Mouse (Mus musculus): Measurements from ENCODE around the gene Olfr1428. TPM values are rescaled to one million over a fixed set of nuclear protein-coding genes. Genes with fewer than 3 reads are reported as not detected.
"Not testable (repeated sequence)": the region's sequence is repeated elsewhere in the genome, so short reads cannot be mapped to it uniquely, and the experiment has no call there.

Gene Olfr1428
- polyA plus RNA-seq, 1 experiment from 2014 or later, result not detected

DNA sequence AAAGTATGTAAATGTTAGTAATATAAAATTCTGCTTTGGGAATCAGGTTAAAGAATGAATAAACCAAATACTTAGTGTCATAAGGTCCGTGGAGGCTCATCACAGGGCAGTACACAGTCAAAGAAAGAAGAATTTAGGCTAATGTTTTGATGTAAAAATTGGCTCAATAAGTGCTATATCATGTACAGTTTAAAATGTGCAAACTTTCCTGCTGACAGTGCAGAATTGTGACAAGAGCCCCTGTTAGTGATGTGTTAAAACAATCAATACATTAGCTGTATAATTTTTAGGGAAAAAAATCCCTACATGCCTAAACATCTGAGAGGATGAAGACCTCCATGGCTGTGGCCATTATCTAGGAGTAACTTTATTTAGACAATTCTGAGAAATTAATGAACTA is 1.9 kb downstream of the Olfr1428 start:
- Histone ChIP-seq H3K4me1 (replicated peaks; ENCODE audit: control insufficient read depth, insufficient read depth) (no peaks in the 10 kb centered on the region), H3K9me3 (ENCODE audit: control insufficient read depth, low read length) (no peaks in the 10 kb centered on the region), H3K4me3 (ENCODE audit: low read depth, low read length) (no peak overlapping the region), H3K36me3 (ENCODE audit: control insufficient read depth, insufficient read depth, low read length) (no peaks in the 10 kb centered on the region), H3K4me2 (replicated peaks; ENCODE audit: low read depth) (no peak overlapping the region), H3K9ac (ENCODE audit: low read length) (no peak overlapping the region), H3K27me3 (ENCODE audit: control insufficient read depth, insufficient read depth, low read length) (no peaks in the 10 kb centered on the region), H3K27ac (replicated peaks) (no peak overlapping the region)
- DNase-seq (ENCODE audit: low spot score) (no peak), ATAC-seq (ENCODE audit: low FRiP score, low TSS enrichment) (no peak)
- 28% methylated on average over 1 of the region's 1 CpGs for WGBS
- TF ChIP-seq CTCF (IDR thresholded peaks at IDR 0.05; ENCODE audit: low read depth), result no peak
- TF ChIP-seq EP300 (optimal IDR thresholded peaks at IDR 0.05), result no peak

DNA sequence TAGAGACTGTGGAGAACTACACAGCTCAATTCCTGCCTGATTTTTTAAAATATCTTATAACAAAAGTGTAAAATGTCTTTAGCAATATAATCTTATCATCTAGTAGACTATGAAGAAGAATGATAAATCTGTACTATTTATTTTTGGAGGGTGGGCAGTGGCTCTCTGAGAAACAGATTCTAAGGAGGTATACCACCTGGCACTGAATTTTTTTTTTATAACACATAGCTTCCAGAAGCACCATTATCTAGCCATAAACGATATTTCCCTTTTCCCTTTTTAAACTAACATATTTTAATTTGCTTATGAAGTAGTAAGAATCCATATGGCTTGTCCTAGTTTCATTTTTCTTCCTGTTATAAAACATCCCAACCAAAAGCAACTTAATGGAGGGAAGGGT is 11.2 kb downstream of the Olfr1428 start:
- Histone ChIP-seq H3K4me1 (replicated peaks; ENCODE audit: control insufficient read depth, insufficient read depth) (no peaks in the 10 kb centered on the region), H3K4me3 (ENCODE audit: low read depth, low read length) (no peak overlapping the region), H3K27ac (replicated peaks) (no peak overlapping the region), H3K4me2 (replicated peaks; ENCODE audit: low read depth) (no peak overlapping the region), H3K9ac (ENCODE audit: low read length) (no peak overlapping the region), H3K36me3 (ENCODE audit: control insufficient read depth, insufficient read depth, low read length) (no peaks in the 10 kb centered on the region), H3K27me3 (ENCODE audit: control insufficient read depth, insufficient read depth, low read length) (no peaks in the 10 kb centered on the region), H3K9me3 (ENCODE audit: control insufficient read depth, low read length) (no peaks in the 10 kb centered on the region)
- ATAC-seq (ENCODE audit: low FRiP score, low TSS enrichment), result no peak
- TF ChIP-seq EP300 (optimal IDR thresholded peaks at IDR 0.05), result no peak
- TF ChIP-seq CTCF (IDR thresholded peaks at IDR 0.05; ENCODE audit: low read depth), result no peak
- WGBS, result 67% methylated on average over 1 of the region's 1 CpGs
- no peak for DNase-seq (ENCODE audit: low spot score)

DNA sequence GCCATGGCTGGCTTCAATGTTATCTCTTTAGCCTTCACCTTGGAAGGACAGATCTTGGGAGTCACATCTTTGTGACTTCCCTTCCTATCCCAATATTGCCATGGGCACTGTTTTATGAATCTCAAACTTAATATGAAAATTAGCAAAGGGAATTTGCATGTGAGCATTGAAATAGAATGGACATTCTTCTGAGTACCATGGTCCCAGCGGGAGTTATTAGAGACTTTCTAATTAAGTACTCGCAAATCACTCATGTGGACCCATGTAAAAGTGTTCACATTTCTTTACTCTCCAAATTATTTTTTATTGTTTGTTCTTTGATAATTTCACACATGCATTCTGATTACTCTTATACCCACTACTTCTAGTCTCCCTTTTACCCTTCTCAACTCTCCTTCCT is 12.5 kb downstream of the Olfr1428 start, which contains the start of gene Olfr1427:
TSS of gene Olfr1427 (minus strand) at position 101 of the 400 bp plus-strand sequence.
- TF ChIP-seq EP300 (optimal IDR thresholded peaks at IDR 0.05), result no peak
- no peak for TF ChIP-seq CTCF (IDR thresholded peaks at IDR 0.05; ENCODE audit: low read depth)
- Histone ChIP-seq H3K4me2 (replicated peaks; ENCODE audit: low read depth) (no peak within 1 kb of the TSS), H3K27ac (replicated peaks) (no peak within 1 kb of the TSS), H3K4me3 (ENCODE audit: low read depth, low read length) (no peak within 1 kb of the TSS), H3K36me3 (ENCODE audit: control insufficient read depth, insufficient read depth, low read length) (no peaks in the 10 kb centered on the region), H3K9me3 (ENCODE audit: control insufficient read depth, low read length) (no peaks in the 10 kb centered on the region), H3K4me1 (replicated peaks; ENCODE audit: control insufficient read depth, insufficient read depth) (no peaks in the 10 kb centered on the region), H3K27me3 (ENCODE audit: control insufficient read depth, insufficient read depth, low read length) (no peaks in the 10 kb centered on the region), H3K9ac (ENCODE audit: low read length) (no peak within 1 kb of the TSS)
- 95% methylated on average over 2 of the region's 2 CpGs for WGBS
- ATAC-seq (ENCODE audit: low FRiP score, low TSS enrichment), result no peak
- no peak for DNase-seq (ENCODE audit: low spot score)

DNA sequence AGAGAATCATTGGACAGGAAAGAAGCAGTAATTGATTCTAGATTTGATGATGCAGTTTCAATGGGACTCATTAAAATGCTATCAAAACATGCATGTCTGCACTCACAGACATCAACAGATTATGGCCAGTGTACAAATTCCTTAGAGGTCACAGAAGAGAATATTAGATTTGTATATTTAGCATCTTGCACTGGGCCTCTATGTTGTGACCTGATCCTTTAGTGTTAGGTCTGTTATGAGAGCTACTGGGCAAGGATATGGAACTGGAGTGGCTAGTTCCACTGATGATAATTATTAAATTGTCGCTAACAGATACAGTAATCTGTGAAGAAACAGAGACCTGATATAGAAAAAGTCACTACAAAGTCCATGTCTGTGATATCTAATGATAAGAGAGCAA is 23.8 kb downstream of the Olfr1428 start, which contains the start of gene Olfr1426:
TSS of gene Olfr1426 (minus strand) at position 101 of the 400 bp plus-strand sequence.
- WGBS, result 69% methylated on average over 1 of the region's 1 CpGs
- Histone ChIP-seq H3K36me3 (ENCODE audit: control insufficient read depth, insufficient read depth, low read length) (no peaks in the 10 kb centered on the region), H3K4me2 (replicated peaks; ENCODE audit: low read depth) (no peak within 1 kb of the TSS), H3K9me3 (ENCODE audit: control insufficient read depth, low read length) (no peaks in the 10 kb centered on the region), H3K9ac (ENCODE audit: low read length) (no peak within 1 kb of the TSS), H3K4me1 (replicated peaks; ENCODE audit: control insufficient read depth, insufficient read depth) (no peaks in the 10 kb centered on the region), H3K27ac (replicated peaks) (no peak within 1 kb of the TSS), H3K4me3 (ENCODE audit: low read depth, low read length) (no peak within 1 kb of the TSS), H3K27me3 (ENCODE audit: control insufficient read depth, insufficient read depth, low read length) (no peaks in the 10 kb centered on the region)
- no peak for ATAC-seq (ENCODE audit: low FRiP score, low TSS enrichment)
- no peak for TF ChIP-seq EP300 (optimal IDR thresholded peaks at IDR 0.05)
- TF ChIP-seq CTCF (IDR thresholded peaks at IDR 0.05; ENCODE audit: low read depth), result no peak
- DNase-seq (ENCODE audit: low spot score), result no peak

DNA sequence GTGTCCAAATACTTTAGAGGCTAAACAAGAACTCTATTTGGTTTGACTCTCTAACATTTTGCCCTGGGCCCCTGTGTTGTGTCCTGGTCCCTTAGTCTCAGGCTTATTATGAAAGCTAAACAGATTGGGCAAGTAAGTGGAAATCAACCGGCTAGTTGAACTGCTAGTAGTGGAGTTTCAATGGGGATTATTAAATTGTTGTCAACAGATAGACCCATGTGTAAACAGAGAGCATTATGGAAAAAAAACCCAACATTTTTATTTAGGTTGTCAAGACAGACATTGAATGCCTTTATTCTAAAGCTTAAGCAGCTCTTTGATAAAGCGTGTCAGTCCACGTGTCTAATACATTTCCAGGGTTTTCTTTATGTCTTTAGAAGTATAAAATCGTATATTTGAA is 38.1 kb downstream of the Olfr1428 start, which contains the start of gene Olfr1425:
TSS of gene Olfr1425 (minus strand) at position 101 of the 400 bp plus-strand sequence.
- H3K9me3 ChIP-seq (ENCODE audit: control insufficient read depth, low read length); H3K27me3 ChIP-seq (ENCODE audit: control insufficient read depth, insufficient read depth, low read length); H3K4me1 ChIP-seq (replicated peaks; ENCODE audit: control insufficient read depth, insufficient read depth); ATAC-seq (ENCODE audit: low FRiP score, low TSS enrichment); H3K4me2 ChIP-seq (replicated peaks; ENCODE audit: low read depth); H3K36me3 ChIP-seq (ENCODE audit: control insufficient read depth, insufficient read depth, low read length); H3K27ac ChIP-seq (replicated peaks); DNase-seq (ENCODE audit: low spot score); H3K4me3 ChIP-seq (ENCODE audit: low read depth, low read length); H3K9ac ChIP-seq (ENCODE audit: low read length): not testable (repeated sequence)
- WGBS, result 75% methylated on average over 4 of the region's 4 CpGs

DNA sequence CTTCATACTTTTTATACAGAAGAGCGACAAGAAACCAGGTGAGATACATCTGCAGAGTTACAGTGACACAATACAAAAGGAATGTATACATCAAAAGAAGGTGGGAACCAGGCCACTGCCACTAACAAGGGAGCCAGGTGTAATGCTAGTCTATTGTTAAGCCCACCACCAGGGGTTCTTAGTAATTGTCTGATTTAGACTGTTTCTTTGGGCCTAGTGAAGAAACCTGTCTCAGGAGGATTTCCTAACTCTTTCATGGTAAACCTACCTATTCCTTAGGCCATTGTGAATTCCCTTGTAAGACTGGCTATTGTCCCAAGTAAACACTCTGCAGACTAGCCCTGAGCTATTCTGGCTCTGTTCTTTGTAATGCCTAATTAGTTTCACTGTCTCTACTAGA is 46.2 kb downstream of the Olfr1428 start:
- not testable (repeated sequence) for H3K4me2 ChIP-seq (replicated peaks; ENCODE audit: low read depth); H3K4me3 ChIP-seq (ENCODE audit: low read depth, low read length); H3K27me3 ChIP-seq (ENCODE audit: control insufficient read depth, insufficient read depth, low read length); H3K9me3 ChIP-seq (ENCODE audit: control insufficient read depth, low read length); H3K27ac ChIP-seq (replicated peaks); ATAC-seq (ENCODE audit: low FRiP score, low TSS enrichment); H3K36me3 ChIP-seq (ENCODE audit: control insufficient read depth, insufficient read depth, low read length); H3K9ac ChIP-seq (ENCODE audit: low read length); DNase-seq (ENCODE audit: low spot score); H3K4me1 ChIP-seq (replicated peaks; ENCODE audit: control insufficient read depth, insufficient read depth)
- WGBS, result 65% methylated on average over 1 of the region's 1 CpGs

DNA sequence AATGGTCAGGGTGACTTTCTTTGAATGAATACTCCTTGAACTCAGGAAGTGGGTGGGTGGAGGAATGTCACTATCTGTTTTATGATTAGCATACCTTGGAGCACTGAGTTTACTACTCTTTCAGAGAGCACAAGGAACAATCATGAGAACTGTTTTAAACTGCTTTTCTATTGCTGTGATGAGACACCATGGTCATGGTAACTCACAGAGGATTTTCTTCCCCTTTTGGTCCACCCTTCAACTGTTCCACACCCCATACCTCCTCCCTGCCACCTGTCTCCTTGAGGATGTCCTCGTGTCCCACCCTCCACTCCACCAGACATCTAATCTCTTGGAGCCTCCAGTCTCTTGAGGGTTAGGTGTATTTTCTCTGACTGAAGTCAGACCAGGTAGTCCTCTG is 47.9 kb downstream of the Olfr1428 start:
- H3K27me3 ChIP-seq (ENCODE audit: control insufficient read depth, insufficient read depth, low read length); H3K9ac ChIP-seq (ENCODE audit: low read length); H3K4me1 ChIP-seq (replicated peaks; ENCODE audit: control insufficient read depth, insufficient read depth); ATAC-seq (ENCODE audit: low FRiP score, low TSS enrichment); DNase-seq (ENCODE audit: low spot score); H3K4me2 ChIP-seq (replicated peaks; ENCODE audit: low read depth); H3K36me3 ChIP-seq (ENCODE audit: control insufficient read depth, insufficient read depth, low read length); H3K4me3 ChIP-seq (ENCODE audit: low read depth, low read length); H3K9me3 ChIP-seq (ENCODE audit: control insufficient read depth, low read length); H3K27ac ChIP-seq (replicated peaks): not testable (repeated sequence)
- 67% methylated on average over 1 of the region's 1 CpGs for WGBS

DNA sequence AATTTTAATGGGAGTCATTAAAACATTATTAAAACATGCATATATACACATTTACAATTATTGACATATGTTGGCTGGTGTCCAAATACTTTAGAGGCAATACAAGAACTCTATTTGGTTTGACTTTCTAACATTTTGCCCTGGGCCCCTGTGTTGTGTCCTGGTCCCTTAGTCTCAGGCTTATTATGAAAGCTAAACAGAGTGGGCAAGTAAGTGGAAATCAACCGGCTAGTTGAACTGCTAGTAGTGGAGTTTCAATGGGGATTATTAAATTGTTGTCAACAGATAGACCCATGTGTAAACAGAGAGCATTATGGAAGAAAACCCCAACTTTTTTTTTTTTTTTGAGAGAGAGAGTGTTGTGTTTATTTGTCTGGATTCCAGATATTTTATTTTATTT is 53.1 kb downstream of the Olfr1428 start, which contains the start of gene Olfr1424:
TSS of gene Olfr1424 (minus strand) at position 101 of the 400 bp plus-strand sequence.
- not testable (repeated sequence) for DNase-seq (ENCODE audit: low spot score); H3K4me3 ChIP-seq (ENCODE audit: low read depth, low read length); H3K9ac ChIP-seq (ENCODE audit: low read length); H3K4me1 ChIP-seq (replicated peaks; ENCODE audit: control insufficient read depth, insufficient read depth); H3K27ac ChIP-seq (replicated peaks); H3K27me3 ChIP-seq (ENCODE audit: control insufficient read depth, insufficient read depth, low read length); H3K36me3 ChIP-seq (ENCODE audit: control insufficient read depth, insufficient read depth, low read length); H3K4me2 ChIP-seq (replicated peaks; ENCODE audit: low read depth); H3K9me3 ChIP-seq (ENCODE audit: control insufficient read depth, low read length); ATAC-seq (ENCODE audit: low FRiP score, low TSS enrichment)
- WGBS, result 82% methylated on average over 1 of the region's 1 CpGs

All from stomach, postnatal 0 days (tissue).